Mouse (Mus musculus) myocyte (in vitro differentiated cells): ENCODE results near the gene Rsph14. TPM values are rescaled to one million over a fixed set of nuclear protein-coding genes. Genes with fewer than 3 reads are reported as not detected.

Source experiments
- H3K27me3 ChIP-seq: one replicate; pipeline ENCODE4 v1.6.1; 2011; ENCODE audit not compliant: control insufficient read depth, insufficient read depth, insufficient read length
- H3K36me3 ChIP-seq: one replicate; pipeline ENCODE4 v1.6.1; 2011; ENCODE audit not compliant: control insufficient read depth, insufficient read depth
- H3K4me2 ChIP-seq: one replicate; pipeline ENCODE4 v1.6.1; 2011; ENCODE audit warnings: low read depth, control low read depth
- H3K4me3 ChIP-seq: one replicate; pipeline ENCODE4 v1.5.1; 2011; ENCODE audit warnings: mild to moderate bottlenecking, control low read depth, moderate library complexity
- H3K79me2 ChIP-seq: one replicate; pipeline ENCODE4 v1.6.1; 2011; ENCODE audit not compliant: control insufficient read depth, insufficient read depth
- H3ac ChIP-seq: one replicate; pipeline ENCODE4 v1.6.1; 2011; ENCODE audit not compliant: control insufficient read depth, insufficient read length
- CEBPB ChIP-seq: IDR thresholded peaks from 2 replicates; pipeline ENCODE4 v1.6.1; 2011; ENCODE audit warnings: mild to moderate bottlenecking, moderate library complexity; ENCODE audit not compliant: poor library complexity, insufficient read depth, severe bottlenecking
- E2F4 ChIP-seq: IDR thresholded peaks from one replicate; pipeline ENCODE4 v1.6.1; 2011; ENCODE audit warnings: mild to moderate bottlenecking, control low read depth, moderate library complexity; ENCODE audit not compliant: insufficient read depth
- MAX ChIP-seq: IDR thresholded peaks from one replicate; pipeline ENCODE4 v1.6.1; 2011; ENCODE audit warnings: low read depth, mild to moderate bottlenecking, control low read depth
- MYOD1 ChIP-seq, 3 experiments: IDR thresholded peaks; one replicate each; pipeline ENCODE4 v1.6.1; 2011; ENCODE audit warnings: control low read depth in 2 of 3, low read depth in 2 of 3, mild to moderate bottlenecking in 2 of 3, moderate library complexity in 1 of 3; ENCODE audit not compliant: insufficient read length in 2 of 3, control insufficient read depth in 1 of 3
- MYOG ChIP-seq, 3 experiments: IDR thresholded peaks; one replicate each; pipeline ENCODE4 v1.6.1; 2011; ENCODE audit warnings: control low read depth in 2 of 3, low read depth in 2 of 3, mild to moderate bottlenecking in 2 of 3; ENCODE audit not compliant: insufficient read length in 2 of 3, control insufficient read depth in 1 of 3, insufficient read depth in 1 of 3
- POLR2A ChIP-seq: IDR thresholded peaks from one replicate; pipeline ENCODE4 v1.6.1; 2011; ENCODE audit warnings: low read depth, mild to moderate bottlenecking, control low read depth, moderate library complexity; ENCODE audit not compliant: insufficient read length
- POLR2AphosphoS2 ChIP-seq: IDR thresholded peaks from one replicate; pipeline ENCODE4 v1.6.1; 2011; ENCODE audit warnings: low read depth, control low read depth; ENCODE audit not compliant: insufficient read length
- REST ChIP-seq: IDR thresholded peaks from one replicate; pipeline ENCODE4 v1.6.1; 2011; ENCODE audit warnings: mild to moderate bottlenecking, control low read depth, moderate library complexity; ENCODE audit not compliant: insufficient read depth, insufficient read length
- SRF ChIP-seq: IDR thresholded peaks from one replicate; pipeline ENCODE4 v1.6.1; 2011; ENCODE audit warnings: low read depth; ENCODE audit not compliant: control insufficient read depth, insufficient read length
- TCF12 ChIP-seq: IDR thresholded peaks from one replicate; pipeline ENCODE4 v1.6.1; 2011; ENCODE audit warnings: mild to moderate bottlenecking, control low read depth; ENCODE audit not compliant: poor library complexity, insufficient read depth, severe bottlenecking
- TCF3 ChIP-seq: IDR thresholded peaks from one replicate; pipeline ENCODE4 v1.6.1; 2011; ENCODE audit warnings: low read depth, control low read depth; ENCODE audit not compliant: insufficient read length
- USF1 ChIP-seq: IDR thresholded peaks from one replicate; pipeline ENCODE4 v1.6.1; 2011; ENCODE audit warnings: low read depth, mild to moderate bottlenecking, control low read depth, moderate library complexity
- polyA plus RNA-seq: library from polyadenylated mRNA; unstranded; fragments of >200 nt; fragmentation: generic; extraction: Trizol; gene quantifications from one replicate; pipeline ENCODE4 v1.2.1, GENCODE M21; 2012; ENCODE audit warnings: missing spikeins

Gene Rsph14
- polyA plus RNA-seq, 1 experiment = not detected

DNA sequence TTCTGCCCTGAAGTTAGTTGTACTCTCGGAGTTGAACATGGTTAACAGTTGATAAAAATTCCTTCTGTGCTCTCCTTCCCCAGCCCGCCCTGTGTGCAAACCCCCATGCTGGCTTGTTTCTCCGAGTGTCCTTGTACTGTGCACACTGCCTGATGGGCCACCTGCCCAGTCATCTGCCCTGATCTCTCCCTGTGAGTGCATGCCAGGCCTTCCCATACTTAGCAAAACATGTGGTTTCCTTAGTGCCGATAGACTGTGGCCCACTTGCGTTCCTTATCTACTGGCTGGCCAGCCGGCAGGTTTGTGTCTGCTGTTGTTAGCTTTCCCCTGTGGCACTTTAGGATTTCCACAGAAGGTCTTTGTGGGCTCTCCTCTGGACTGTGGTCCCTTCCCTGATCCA, 21.7 kb upstream of the Rsph14 start:
- Histone ChIP-seq H3K79me2 (no peaks in the 10 kb centered on the region), H3ac (no peak overlapping the region), H3K4me2 (no peak overlapping the region), H3K4me3 (no peak overlapping the region), H3K36me3 (no peaks in the 10 kb centered on the region), H3K27me3 (no peaks in the 10 kb centered on the region)
- TF ChIP-seq MAX (no peak), MYOG (IDR thresholded peaks at IDR 0.05; ENCODE audit: control insufficient read depth in 1 of 3, insufficient read depth in 1 of 3, insufficient read length in 2 of 3, low read depth in 2 of 3) (peak in 2 of 3 experiments; percentile 4 to 51)

- Histone ChIP-seq H3K79me2 (no peaks in the 10 kb centered on the region), H3K27me3 (no peaks in the 10 kb centered on the region), H3K4me3 (no peak overlapping the region), H3K4me2 (no peak overlapping the region), H3K36me3 (no peaks in the 10 kb centered on the region), H3ac (no peak overlapping the region)
- TF ChIP-seq TCF12 = no peak
- TF ChIP-seq POLR2AphosphoS2 = no peak
- TF ChIP-seq CEBPB = no peak
- TF ChIP-seq MAX = no peak
- no peak for TF ChIP-seq SRF
Measured at GRCm38 (mm10) chr10:75053655-75054054, 21.3 kb upstream of the Rsph14 start.

- Histone ChIP-seq H3K36me3 (no peaks in the 10 kb centered on the region), H3ac (no peak overlapping the region), H3K79me2 (no peaks in the 10 kb centered on the region), H3K27me3 (no peaks in the 10 kb centered on the region), H3K4me2 (no peak overlapping the region), H3K4me3 (no peak overlapping the region)
- TF ChIP-seq TCF3 = no peak
- no peak for TF ChIP-seq REST
- TF ChIP-seq POLR2A = no peak
- no peak for TF ChIP-seq E2F4
- TF ChIP-seq MAX = no peak
- TF ChIP-seq USF1 = no peak
- no peak for TF ChIP-seq CEBPB
- no peak for TF ChIP-seq TCF12
- no peak for TF ChIP-seq SRF
- TF ChIP-seq MYOD1 (IDR thresholded peaks at IDR 0.05; ENCODE audit: control insufficient read depth in 1 of 3, insufficient read length in 2 of 3, low read depth in 2 of 3) = no peak
- TF ChIP-seq MYOG (IDR thresholded peaks at IDR 0.05; ENCODE audit: control insufficient read depth in 1 of 3, insufficient read depth in 1 of 3, insufficient read length in 2 of 3, low read depth in 2 of 3) = no peak
- no peak for TF ChIP-seq POLR2AphosphoS2
Measured at GRCm38 (mm10) chr10:75052902-75053301, 20.5 kb upstream of the Rsph14 start.

DNA sequence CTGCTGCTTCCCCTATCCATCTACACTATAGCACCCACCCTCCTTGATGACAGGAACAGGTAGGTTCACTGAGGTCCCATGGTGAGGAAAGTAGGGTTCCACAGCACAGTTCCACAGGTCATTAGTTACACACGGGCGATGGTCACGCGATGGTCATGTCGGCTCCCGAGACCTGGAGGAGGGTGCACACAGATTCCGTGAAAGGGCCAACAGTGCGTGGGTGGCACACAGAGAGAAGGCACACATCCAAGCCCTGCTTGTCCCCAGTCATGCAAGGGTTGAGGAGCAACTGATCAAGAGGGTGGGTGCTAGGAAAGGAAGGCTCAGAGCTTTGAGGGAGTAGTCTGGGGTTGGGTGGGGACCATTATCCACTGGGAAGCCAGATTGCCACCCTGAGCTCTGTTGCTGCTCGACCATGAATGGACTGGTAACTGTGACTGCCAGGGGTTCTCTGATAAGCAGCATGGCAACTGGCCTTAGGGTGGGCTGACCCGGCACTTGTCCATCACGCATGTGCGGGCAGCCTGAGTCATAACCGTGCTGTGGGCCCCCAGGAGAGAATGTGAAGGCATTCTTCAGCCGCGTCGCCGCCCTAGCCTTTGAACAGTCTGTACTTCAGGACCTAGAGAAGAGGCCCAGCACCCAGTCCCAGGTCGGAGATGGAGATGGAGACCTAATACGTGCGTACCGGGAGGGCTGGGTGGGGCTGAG, 19.1 kb upstream of the Rsph14 start:
- H3K4me2 ChIP-seq = no peak overlapping the region
- H3K4me3 ChIP-seq = no peak overlapping the region
- TF ChIP-seq MAX (no peak), SRF (no peak), REST (no peak), TCF3 (no peak), TCF12 (no peak), MYOD1 (IDR thresholded peaks at IDR 0.05; ENCODE audit: control insufficient read depth in 1 of 3, insufficient read length in 2 of 3, low read depth in 2 of 3) (no peak), USF1 (no peak), E2F4 (no peak), CEBPB (no peak), POLR2A (no peak), POLR2AphosphoS2 (no peak), MYOG (IDR thresholded peaks at IDR 0.05; ENCODE audit: control insufficient read depth in 1 of 3, insufficient read depth in 1 of 3, insufficient read length in 2 of 3, low read depth in 2 of 3) (no peak)
- no peaks in the 10 kb centered on the region for H3K36me3 ChIP-seq
- H3K79me2 ChIP-seq = no peaks in the 10 kb centered on the region
- H3K27me3 ChIP-seq = no peaks in the 10 kb centered on the region
- no peak overlapping the region for H3ac ChIP-seq

DNA sequence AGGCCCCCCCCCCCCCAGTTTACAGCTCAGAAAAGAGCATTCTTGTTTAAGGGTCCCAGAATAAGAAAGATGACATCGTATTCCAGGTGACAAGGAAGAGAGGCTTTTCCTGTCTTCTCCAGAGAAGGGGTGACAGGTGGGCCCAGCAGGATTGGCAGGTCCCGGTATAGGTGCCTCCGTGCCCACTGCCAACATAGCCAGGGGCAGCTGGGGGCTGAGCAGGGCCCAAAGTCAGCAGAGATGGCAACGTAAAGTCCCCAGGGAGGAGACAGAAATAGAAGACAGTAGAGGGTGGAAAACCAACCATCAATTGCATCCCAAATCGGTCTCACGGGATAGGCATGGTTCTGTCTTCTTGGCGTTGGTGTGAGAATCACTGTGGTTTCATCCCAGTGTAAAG, 16.3 kb upstream of the Rsph14 start:
- Histone ChIP-seq H3K4me3 (no peak overlapping the region), H3ac (no peak overlapping the region), H3K36me3 (no peaks in the 10 kb centered on the region), H3K79me2 (no peaks in the 10 kb centered on the region), H3K4me2 (no peak overlapping the region), H3K27me3 (no peaks in the 10 kb centered on the region)
- TF ChIP-seq POLR2AphosphoS2 = no peak
- TF ChIP-seq TCF12 = no peak
- no peak for TF ChIP-seq USF1
- no peak for TF ChIP-seq POLR2A
- no peak for TF ChIP-seq MYOG (IDR thresholded peaks at IDR 0.05; ENCODE audit: control insufficient read depth in 1 of 3, insufficient read depth in 1 of 3, insufficient read length in 2 of 3, low read depth in 2 of 3)
- no peak for TF ChIP-seq E2F4
- TF ChIP-seq REST = no peak
- no peak for TF ChIP-seq SRF
- no peak for TF ChIP-seq MAX
